Mouse (Mus musculus) B cell, adult 2 months (primary cell): ENCODE results near the gene Aqp11.

ENCODE experiments used
- DNase-seq, 2 experiments: peaks; one replicate each; pipeline ENCODE4 v3.0.0; 2022

The Aqp11 gene

DNA sequence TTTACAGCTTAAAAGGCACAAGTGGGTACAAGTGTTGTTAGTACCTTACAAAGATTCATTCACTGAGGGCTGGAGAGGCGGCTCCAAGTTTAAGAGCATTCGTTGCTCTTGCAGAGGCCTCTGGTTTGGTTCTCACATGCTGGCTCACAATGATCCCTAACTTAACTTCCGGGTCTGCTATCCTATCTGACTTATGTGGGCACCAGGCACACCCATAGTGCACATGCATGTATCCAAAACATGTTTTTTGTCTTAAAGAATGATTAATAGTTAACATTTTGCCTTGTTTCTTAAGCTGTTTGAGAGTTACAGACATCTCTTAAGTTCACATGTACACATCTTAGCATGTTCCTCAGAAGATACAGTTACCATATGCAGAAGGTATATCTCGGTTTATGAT, 37.9 kb downstream of the Aqp11 start:
- no peak for DNase-seq

DNA sequence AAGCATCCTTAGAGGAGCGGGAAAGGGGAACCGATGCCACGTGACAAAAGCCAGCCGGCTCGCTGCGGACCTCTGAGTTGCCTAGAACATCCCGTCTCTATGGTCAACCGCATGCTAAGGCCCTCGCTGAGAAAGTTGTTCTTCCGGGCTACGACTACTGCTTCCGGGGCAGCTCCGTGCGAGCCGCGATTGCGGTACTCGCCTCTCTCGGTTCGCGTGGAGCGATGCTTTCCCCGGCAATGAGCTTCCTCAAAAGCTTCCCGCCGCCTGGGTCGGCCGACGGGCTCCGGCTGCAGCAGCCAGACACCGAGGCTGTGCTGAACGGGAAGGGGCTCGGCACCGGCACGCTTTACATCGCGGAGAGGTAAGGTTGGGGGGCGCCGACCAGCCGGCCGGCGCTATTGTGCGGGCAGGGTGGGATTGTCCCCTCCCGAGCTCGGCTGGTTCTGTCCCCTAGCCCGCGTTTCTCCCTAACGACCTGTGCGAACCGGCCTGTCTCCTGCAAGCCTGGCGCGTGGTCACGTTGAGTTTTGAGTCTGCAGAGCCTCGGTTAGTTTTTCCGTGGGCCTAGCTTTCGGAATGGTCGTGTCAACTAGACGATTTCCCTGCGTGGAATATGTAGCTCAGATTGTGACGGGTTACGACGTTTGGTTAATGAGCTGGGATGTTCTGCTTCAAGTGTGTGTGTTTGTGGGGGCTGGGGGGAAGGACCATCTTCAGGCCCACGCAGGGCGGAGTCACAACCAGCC, 41.4 kb downstream of the Aqp11 start, which contains the start of gene Clns1a:
Clns1a (plus strand) TSS at position 129 of the 749 bp plus-strand sequence.
- DNase-seq = peak; percentile 88 to 89

DNA sequence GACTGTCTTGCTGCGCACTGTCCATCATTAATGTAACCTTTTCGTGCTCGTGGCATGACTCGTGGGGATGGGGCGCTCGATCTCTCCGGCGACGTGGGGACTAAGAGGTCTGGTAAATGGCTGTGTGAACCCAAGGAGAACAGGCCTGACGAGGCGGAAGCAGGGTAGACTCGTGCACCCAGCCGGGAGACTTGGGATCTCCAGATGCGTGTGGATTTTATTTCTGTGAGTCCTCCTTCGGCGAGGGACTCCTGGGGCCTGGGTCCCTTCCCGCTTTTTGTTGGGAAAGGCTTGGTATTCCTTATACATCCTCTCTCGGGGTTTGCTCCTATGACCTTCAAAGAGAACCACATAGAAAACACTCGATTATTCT, 42.0 kb downstream of the Aqp11 start:
- DNase-seq = no peak

DNA sequence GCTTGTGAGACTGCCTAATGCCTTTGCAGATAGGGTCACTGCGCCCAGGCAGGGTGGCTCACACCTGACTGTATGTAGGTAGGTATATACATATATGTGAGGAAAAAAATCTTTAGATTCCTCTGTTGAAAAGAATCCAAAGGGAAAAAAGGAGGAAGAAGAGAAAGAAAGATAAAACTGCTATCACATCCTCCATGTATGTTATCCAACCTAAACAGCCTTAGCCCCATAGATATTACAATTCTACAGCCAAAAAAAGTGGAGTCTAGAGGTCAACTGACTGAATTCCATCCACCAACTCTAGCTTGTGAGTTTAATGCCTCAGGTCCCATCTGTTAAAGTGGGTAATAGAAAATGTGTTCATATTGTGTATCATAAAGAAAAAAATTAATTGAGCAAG, 42.6 kb downstream of the Aqp11 start:
- no peak for DNase-seq

DNA sequence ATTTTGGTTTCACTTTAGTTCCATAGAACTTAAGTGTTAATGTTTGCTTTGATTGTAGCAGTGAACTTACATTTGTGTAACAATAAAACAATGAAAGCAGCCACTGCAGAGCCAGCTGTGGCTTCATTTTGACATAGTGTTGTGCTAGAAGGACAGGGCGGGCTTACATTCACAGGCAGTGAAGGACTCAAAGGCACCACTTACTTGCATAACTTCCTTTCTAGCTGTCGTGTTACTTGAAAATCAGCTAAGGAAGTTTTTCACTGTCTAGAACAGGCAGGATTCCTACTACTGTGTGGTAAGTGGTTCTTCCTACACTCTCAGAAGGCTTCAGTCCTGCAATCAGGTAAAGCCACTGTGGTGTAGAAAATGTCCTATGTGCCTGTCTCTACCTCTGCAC, 50.3 kb downstream of the Aqp11 start:
- DNase-seq = no peak

DNA sequence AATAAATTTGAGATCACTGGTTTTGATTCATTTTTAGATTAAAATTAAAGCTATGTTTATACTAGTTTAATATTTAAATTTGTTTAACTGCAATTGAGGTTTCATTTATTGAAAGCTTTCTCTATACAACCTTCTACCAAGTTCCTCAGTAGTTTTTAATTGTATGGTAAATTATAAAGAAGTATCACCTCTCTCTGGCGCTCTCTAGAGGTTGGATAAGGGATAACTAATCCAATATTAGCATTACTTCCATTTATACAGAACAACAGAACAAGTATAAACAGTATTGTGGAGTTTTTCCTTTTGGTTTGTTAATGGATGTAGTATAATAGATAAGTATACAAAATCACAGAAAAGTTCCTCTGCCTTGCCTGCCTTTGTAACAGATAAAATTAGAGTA, 58.9 kb downstream of the Aqp11 start:
- no peak for DNase-seq
